Mouse (Mus musculus) testis, adult 10 weeks (tissue): ENCODE results near the gene Otor. TPM values are rescaled to one million over a fixed set of nuclear protein-coding genes. Genes with fewer than 3 reads are reported as not detected.

Source experiments
- polyA plus RNA-seq: library from polyadenylated mRNA; stranded (reverse); fragments of 350-450 nt; fragmentation: Illumina TruSeq; extraction: RNeasy Lipid Tissue Mini Kit (QIAGEN cat#74804); gene quantifications from one replicate; pipeline ENCODE4 v1.2.3, GENCODE M21; 2014; ENCODE audit warnings: low read depth, low replicate concordance

Otor gene
- polyA plus RNA-seq = not detected

GRCm38 (mm10) chr2:143078198-143078851 is at the start of gene Otor:
Otor (plus strand) TSS chr2:143078473.

DNA sequence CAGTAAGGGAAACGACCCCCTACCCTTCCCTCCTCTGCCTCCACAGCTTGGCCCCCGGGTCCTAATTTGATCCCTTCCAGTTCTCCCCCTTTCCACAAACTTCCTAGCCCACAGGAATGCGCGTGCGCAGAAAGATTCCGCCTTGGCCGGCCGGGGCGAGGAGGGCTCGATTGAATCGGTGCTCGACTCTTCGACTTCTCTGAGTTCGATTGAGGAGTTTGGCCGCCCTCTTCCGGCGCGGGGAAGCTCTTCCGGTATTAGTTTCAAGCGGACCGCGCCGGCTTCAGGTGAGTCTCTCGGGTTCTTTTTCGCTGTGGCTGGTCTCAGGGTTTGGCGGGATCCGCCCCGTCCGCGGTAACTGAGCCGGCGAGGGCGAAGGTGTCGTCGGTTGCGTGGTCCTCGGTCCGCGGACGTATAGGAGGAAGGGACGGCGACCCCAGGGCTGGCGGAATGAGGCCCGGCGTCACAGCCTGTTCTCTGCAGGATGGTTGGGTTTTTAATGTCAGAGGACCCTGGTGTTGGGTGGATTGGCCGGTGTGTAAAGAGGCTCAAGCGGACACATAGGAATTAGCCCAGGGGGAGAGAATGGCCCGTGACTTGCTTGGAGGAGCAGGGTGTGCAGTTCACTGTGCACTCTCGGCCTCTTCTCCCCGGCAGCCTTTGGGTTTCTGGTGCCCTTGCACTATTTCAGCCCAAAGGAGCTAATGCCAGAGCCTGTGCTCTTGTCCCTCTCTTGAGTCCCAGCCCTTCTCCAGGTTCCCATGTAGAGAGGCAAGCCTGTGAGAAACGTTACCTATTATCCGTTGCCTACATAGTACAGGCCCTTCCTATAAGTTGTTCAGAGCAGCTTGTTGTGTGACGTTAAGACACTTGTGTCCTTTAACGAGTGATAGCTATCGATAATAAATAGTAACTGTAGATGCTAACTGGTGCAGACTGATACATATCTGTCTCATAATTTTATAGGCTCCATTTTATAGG is 15.2 kb upstream of the Otor start, which contains the start of gene Snrpb2:
Snrpb2 (plus strand) TSS at position 228 of the 981 bp plus-strand sequence.

Other genes starting within 250 kb of the Otor start
- gene Kif16b, start 176.9 kb upstream of the Otor start, polyA plus RNA-seq = 23.9 TPM
- 183 TPM for gene Snrpb2, start 15.4 kb upstream of the Otor start, polyA plus RNA-seq